Mouse (Mus musculus) cerebellum, adult 9-10 months (tissue): ENCODE results near the gene Rnf214.
"Not testable (repeated sequence)": the region's sequence is repeated elsewhere in the genome, so short reads cannot be mapped to it uniquely, and the experiment has no call there.

Experiments
- DNase-seq: peaks from one replicate; pipeline ENCODE4 v3.0.0; 2022

The Rnf214 gene

GRCm38 (mm10) chr9:45849528-45850408 is 56.9 kb downstream of the Rnf214 start:
- no peak for DNase-seq

- DNase-seq, result no peak
These were observed 59.7 kb downstream of the Rnf214 start for GRCm38 (mm10) chr9:45846891-45847460.

GRCm38 (mm10) chr9:45846176-45846575 is 60.5 kb downstream of the Rnf214 start:
- DNase-seq, result not testable (repeated sequence)

- DNase-seq, result no peak
These were observed 61.2 kb downstream of the Rnf214 start for GRCm38 (mm10) chr9:45845541-45845940.

GRCm38 (mm10) chr9:45843780-45844179 is 62.9 kb downstream of the Rnf214 start:
- no peak for DNase-seq

- no peak for DNase-seq
These were observed 63.7 kb downstream of the Rnf214 start for GRCm38 (mm10) chr9:45843007-45843406.

GRCm38 (mm10) chr9:45841458-45841857 is 65.3 kb downstream of the Rnf214 start:
- no peak for DNase-seq

GRCm38 (mm10) chr9:45840331-45840730 is 66.4 kb downstream of the Rnf214 start:
- no peak for DNase-seq

GRCm38 (mm10) chr9:45839982-45840300 is 66.8 kb downstream of the Rnf214 start:
- DNase-seq, result no peak

- peak; percentile 55 for DNase-seq
These were observed 67.4 kb downstream of the Rnf214 start for GRCm38 (mm10) chr9:45839139-45839981.

GRCm38 (mm10) chr9:45838434-45839138 is 68.1 kb downstream of the Rnf214 start, which contains the start of gene Bace1:
Gene Bace1, plus strand, starts transcription at chr9:45838580.
- peak; percentile 90 for DNase-seq

- no peak for DNase-seq
These were observed 68.7 kb downstream of the Rnf214 start for GRCm38 (mm10) chr9:45838069-45838433.

- no peak for DNase-seq
These were observed 73.2 kb downstream of the Rnf214 start for GRCm38 (mm10) chr9:45833461-45833860.

- DNase-seq, result no peak
These were observed 73.8 kb downstream of the Rnf214 start for GRCm38 (mm10) chr9:45832898-45833297.

- peak; percentile 82 for DNase-seq
These were observed 77.6 kb downstream of the Rnf214 start for GRCm38 (mm10) chr9:45829107-45829506.

GRCm38 (mm10) chr9:45828291-45828963 is 78.3 kb downstream of the Rnf214 start, which contains the start of gene Cep164:
Gene Cep164, minus strand, starts transcription at chr9:45828691.
- peak; percentile 90 for DNase-seq

GRCm38 (mm10) chr9:45827663-45828290 is 78.9 kb downstream of the Rnf214 start:
- DNase-seq, result peak; percentile 52

GRCm38 (mm10) chr9:45818406-45819011 is 88.2 kb downstream of the Rnf214 start:
- DNase-seq, result peak; percentile 79

- DNase-seq, result no peak
These were observed 91.2 kb downstream of the Rnf214 start for GRCm38 (mm10) chr9:45815525-45815924.

GRCm38 (mm10) chr9:45815113-45815512 is 91.6 kb downstream of the Rnf214 start:
- peak; percentile 67 for DNase-seq
